Mouse (Mus musculus): ENCODE measurements around the gene Golph3.

DNA sequence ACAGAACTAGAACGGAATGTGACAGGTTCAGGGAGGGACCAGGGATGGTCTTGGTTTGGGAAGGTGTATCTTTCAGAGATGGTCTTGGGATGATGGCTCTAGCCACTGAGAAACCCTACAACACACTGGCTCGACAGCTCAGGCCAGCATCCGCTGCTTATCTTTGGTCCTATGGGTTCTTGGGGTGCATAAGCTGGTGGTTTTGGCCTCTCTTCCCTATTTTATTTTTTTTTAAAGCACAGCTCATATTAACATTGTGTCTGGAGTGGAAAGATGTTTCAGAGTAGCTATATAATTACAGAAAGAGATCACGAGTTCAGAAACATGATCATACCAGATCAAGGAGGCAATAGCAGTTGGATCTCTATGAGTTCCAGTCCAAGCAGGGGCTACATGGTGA, 42.8 kb downstream of the Golph3 start:
- no peak for TF ChIP-seq CTCF (IDR thresholded peaks at IDR 0.05; ENCODE audit: low read depth)
- no peak for TF ChIP-seq EP300 (IDR thresholded peaks at IDR 0.05; ENCODE audit: low read depth)

Data from heart, postnatal 0 days (tissue).